Mouse (Mus musculus) hindbrain, embryonic 12.5 days (tissue): ENCODE measurements at regions not wholly inside any gene's neighbourhood (a gene's known extent, or its start where the extent isn't known, plus 50 kb on each side); places are given as distances from the start of the nearest gene placed in this dataset.
A peak's percentile ranks its signal among the peaks of the same experiment; 100 is the strongest.

Source experiments
- ATAC-seq: fragments of 200-750 bp; cut with Nextera tagmentation; 2 replicates; pipeline ENCODE4 v1.8.0; 2017; ENCODE audit warnings: moderate TSS enrichment; ENCODE audit not compliant: low FRiP score
- H3K27ac ChIP-seq: fragments of 300-500 bp; sonication (generic); 2 replicates; pipeline ENCODE4 v1.5.1; 2016; ENCODE audit warnings: mild to moderate bottlenecking
- H3K27me3 ChIP-seq: fragments of 300-500 bp; sonication (generic); 2 replicates; pipeline ENCODE4 v1.6.1; 2016; ENCODE audit warnings: mild to moderate bottlenecking
- H3K36me3 ChIP-seq: fragments of 300-500 bp; sonication (generic); 2 replicates; pipeline ENCODE4 v1.6.1; 2016; ENCODE audit warnings: mild to moderate bottlenecking
- H3K4me1 ChIP-seq: fragments of 300-500 bp; sonication (generic); 2 replicates; pipeline ENCODE4 v1.6.1; 2016
- H3K4me2 ChIP-seq: fragments of 300-500 bp; sonication (generic); replicated peaks from 2 replicates; pipeline ENCODE4 v1.6.1; 2016; ENCODE audit warnings: mild to moderate bottlenecking
- H3K4me3 ChIP-seq: fragments of 300-500 bp; sonication (generic); 2 replicates; pipeline ENCODE4 v1.5.1; 2016; ENCODE audit warnings: mild to moderate bottlenecking
- H3K9ac ChIP-seq: fragments of 300-500 bp; sonication (generic); 2 replicates; pipeline ENCODE4 v1.6.1; 2016; ENCODE audit warnings: mild to moderate bottlenecking, moderate library complexity
- H3K9me3 ChIP-seq: fragments of 300-500 bp; sonication (generic); replicated peaks from 2 replicates; pipeline ENCODE4 v1.6.1; 2016; ENCODE audit warnings: mild to moderate bottlenecking
- WGBS: fragments of 180-500 bp; shearing (Covaris S2); methylation state at CpG from one replicate; pipeline ENCODE4 v1.1.7; 2016; 5-methylcytosine and 5-hydroxymethylcytosine counted together

DNA sequence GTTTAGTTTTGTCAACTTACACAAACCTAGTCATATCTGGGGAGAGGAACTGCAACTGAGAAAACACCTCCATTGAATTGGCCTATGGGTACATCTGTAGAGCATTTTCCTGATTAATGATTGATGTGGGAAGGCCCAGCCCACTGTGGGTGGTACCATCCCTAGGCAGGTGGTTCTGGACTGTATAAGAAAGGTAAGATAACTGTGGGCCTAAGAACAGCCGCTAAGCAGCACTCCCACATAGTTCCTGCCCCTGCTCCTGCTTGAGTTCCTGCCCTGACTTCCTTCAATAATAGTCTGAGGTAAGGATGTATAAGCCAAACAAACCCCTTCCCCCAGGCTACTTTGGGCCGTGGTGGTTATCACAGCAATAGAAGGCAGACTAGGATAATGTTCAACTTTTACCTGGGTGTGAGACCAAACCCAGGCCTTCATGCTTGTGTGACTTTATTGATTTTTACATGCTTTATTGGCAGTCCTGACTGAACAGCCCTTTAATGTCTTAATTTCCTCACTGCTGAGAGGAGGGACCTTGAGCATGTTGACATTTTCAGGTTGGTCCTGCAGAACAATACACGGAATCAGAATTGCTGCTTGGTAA lies 78.8 kb upstream of the Camk1g start:
- H3K9me3 ChIP-seq, result no peaks in the 10 kb centered on the region
- H3K4me2 ChIP-seq, result no peak overlapping the region
- no peaks in the 10 kb centered on the region for H3K27me3 ChIP-seq
- no peak for ATAC-seq
- WGBS, result 70% methylated on average over 3 of the region's 3 CpGs
- no peak overlapping the region for H3K4me3 ChIP-seq
- no peak overlapping the region for H3K9ac ChIP-seq
- H3K4me1 ChIP-seq, result peaks cover 11% of the 10 kb centered on the region
- no peaks in the 10 kb centered on the region for H3K36me3 ChIP-seq
- no peak overlapping the region for H3K27ac ChIP-seq

DNA sequence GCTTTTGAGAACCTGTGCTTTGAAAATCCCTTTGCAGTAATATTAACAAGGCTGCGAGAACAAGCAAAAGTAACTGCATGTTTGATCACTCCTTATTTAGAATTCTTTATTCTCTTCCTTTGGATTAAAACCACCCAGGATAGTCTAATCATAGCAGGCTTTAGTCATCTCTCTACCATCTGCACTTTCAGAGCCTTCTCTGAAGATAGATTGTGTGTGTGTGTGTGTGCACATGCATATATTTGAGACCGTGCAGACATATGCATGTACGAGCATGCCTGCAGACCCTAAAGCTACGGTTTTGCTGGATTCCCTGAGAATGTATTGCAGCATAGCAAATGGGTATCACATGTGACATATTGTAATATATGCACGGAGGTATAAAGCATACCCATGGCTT lies 77.5 kb upstream of the Camk1g start:
- H3K27me3 ChIP-seq, result no peaks in the 10 kb centered on the region
- H3K36me3 ChIP-seq, result no peaks in the 10 kb centered on the region
- H3K9ac ChIP-seq, result no peak overlapping the region
- ATAC-seq, result no peak
- peaks cover 11% of the 10 kb centered on the region for H3K4me1 ChIP-seq
- no peak overlapping the region for H3K27ac ChIP-seq
- no peaks in the 10 kb centered on the region for H3K9me3 ChIP-seq
- H3K4me3 ChIP-seq, result no peak overlapping the region
- 89% methylated on average over 5 of the region's 5 CpGs for WGBS
- H3K4me2 ChIP-seq, result no peak overlapping the region

DNA sequence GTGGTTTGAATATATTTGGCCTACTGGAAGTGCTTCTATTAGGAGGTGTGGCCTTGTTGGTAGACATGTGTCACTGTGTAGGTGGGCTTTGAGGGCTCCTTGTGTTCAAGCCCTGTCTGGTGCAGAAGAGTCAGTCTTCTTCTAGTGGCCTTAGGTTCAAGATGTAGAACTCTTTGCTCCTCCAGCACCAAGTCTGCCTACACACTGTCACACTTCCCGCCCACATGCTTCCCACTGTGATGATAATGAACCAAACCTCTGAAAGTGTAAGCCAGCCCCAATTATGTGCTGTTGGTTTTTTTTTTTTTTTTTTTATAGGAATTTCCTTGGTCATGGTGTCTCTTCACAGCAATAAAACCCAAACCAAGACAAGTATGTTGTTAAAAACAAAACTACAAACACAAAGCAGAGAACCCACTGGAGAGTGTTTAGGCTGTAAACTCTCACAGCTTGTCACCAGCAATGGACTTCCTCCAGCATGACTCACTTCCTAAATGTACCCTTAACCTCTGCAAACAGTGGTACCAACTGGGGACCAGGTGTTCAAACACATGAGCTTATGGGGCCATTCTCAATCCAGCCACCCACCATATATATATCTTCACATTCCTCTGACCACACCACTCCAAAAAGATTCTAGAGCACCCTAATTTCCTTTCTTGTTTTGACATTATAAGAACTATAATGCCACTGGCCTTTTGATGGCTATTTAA lies 74.0 kb upstream of the Camk1g start:
- 85% methylated on average over 1 of the region's 1 CpGs for WGBS
- Histone ChIP-seq H3K36me3 (no peaks in the 10 kb centered on the region), H3K4me2 (no peak overlapping the region), H3K9me3 (no peaks in the 10 kb centered on the region), H3K9ac (no peak overlapping the region), H3K4me3 (no peak overlapping the region), H3K27me3 (no peaks in the 10 kb centered on the region), H3K4me1 (no peaks in the 10 kb centered on the region), H3K27ac (no peak overlapping the region)
- no peak for ATAC-seq

DNA sequence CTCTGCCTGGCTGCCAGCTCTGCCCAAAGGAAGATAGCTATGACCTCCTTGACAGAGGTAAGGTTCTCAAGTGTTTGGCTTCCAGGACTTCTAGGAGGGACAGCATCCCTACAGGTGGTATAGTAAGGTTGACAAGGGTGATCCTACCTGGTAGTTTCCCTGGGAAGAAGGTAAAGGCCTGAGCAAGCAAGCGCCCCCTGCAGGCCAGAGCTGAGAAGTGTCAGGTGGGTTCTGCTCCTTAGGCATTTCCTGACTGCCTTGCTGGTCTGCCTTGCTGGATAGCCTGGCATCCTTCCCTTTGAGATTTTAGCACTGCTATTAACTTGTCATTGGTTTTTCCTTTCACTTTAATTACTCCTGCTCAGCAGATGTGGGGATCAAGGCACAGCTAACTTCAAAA lies 70.4 kb upstream of the Camk1g start:
- ATAC-seq, result no peak
- Histone ChIP-seq H3K4me3 (no peak overlapping the region), H3K27ac (no peak overlapping the region), H3K4me1 (no peaks in the 10 kb centered on the region), H3K9ac (no peak overlapping the region), H3K36me3 (no peaks in the 10 kb centered on the region), H3K9me3 (no peaks in the 10 kb centered on the region), H3K4me2 (no peak overlapping the region), H3K27me3 (no peaks in the 10 kb centered on the region)
- 6% methylated on average over 1 of the region's 1 CpGs for WGBS

DNA sequence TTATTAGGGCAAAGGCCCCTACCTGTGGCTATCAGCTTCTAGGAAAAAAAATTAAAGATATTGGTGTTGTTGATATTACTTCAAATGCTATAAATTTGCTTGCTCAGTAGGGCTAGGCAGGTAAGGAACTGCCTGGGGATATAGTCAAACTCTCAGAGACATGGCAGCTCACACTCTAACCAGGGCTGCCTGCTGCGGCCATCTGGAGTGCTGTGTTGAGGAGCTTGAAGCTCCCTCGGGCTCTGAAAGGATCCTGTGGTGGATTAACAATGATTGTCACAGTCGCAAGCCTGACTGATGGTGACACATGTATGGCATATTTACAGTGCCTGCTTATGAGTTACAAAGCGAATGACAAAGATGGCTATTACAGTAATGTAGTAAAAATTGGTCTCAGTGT lies 64.2 kb upstream of the Camk1g start:
- Histone ChIP-seq H3K4me1 (peaks cover 20% of the 10 kb centered on the region), H3K27ac (peak overlapping the region; percentile 68; the same call in 1 of the 2 replicates), H3K4me2 (no peak overlapping the region), H3K4me3 (no peak overlapping the region), H3K27me3 (no peaks in the 10 kb centered on the region), H3K9me3 (no peaks in the 10 kb centered on the region), H3K36me3 (no peaks in the 10 kb centered on the region), H3K9ac (no peak overlapping the region)
- ATAC-seq, result no peak
- 55% methylated on average over 4 of the region's 4 CpGs for WGBS

DNA sequence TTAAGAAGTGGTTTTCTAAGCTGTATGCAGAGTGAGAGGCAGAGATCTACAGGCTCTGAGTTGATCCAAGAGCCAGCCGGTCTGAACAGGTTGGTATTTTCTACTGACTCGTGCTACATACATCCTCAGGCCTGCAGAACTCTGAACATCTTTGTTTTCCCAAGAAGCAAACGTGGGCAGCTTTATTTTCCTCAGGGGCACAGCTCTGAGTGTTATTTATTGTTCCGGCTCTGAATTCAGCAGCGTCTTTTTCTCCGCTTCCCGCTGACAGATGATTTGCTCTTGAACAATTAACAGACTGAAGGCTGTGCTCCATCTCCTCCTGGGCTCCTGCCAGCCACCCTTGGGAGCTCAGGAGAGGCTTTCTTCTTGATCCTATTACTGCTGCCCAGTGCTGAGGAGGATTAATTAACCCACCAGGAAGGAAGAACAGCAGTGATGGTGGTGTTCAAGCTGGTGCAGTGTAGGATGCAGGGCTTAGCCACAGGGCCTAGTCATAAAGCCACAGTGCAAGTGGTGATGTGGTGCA lies 63.5 kb upstream of the Camk1g start:
- no peak overlapping the region for H3K9ac ChIP-seq
- H3K4me3 ChIP-seq, result no peak overlapping the region
- no peaks in the 10 kb centered on the region for H3K9me3 ChIP-seq
- peaks cover 20% of the 10 kb centered on the region for H3K4me1 ChIP-seq
- WGBS, result 11% methylated on average over 7 of the region's 7 CpGs
- no peak overlapping the region for H3K4me2 ChIP-seq
- ATAC-seq, result peak; percentile 71
- H3K27ac ChIP-seq, result peak overlapping the region; percentile 68
- no peaks in the 10 kb centered on the region for H3K27me3 ChIP-seq
- H3K36me3 ChIP-seq, result no peaks in the 10 kb centered on the region

DNA sequence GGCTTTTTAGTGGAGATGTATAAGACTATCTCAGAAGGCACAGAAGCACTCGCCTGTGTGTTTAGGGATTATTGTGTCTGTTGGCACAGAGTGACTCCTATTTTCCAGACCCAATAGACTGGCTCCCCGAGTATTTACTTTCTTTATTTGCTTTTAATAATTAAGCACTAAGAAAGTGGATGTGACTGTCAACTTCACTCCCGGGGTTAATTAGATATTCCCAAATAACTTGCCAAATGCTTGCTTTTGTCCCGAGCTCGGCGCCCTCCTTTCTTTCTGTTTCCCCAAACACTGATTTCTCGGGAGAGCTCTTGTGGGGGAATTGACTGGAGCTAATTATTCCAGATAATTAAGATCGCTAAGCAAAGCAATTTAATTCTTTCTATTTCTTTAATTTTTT lies 60.1 kb upstream of the Camk1g start:
- 52% methylated on average over 8 of the region's 8 CpGs for WGBS
- Histone ChIP-seq H3K4me1 (peaks cover 20% of the 10 kb centered on the region), H3K9ac (no peak overlapping the region), H3K4me2 (no peak overlapping the region), H3K4me3 (no peak overlapping the region), H3K36me3 (no peaks in the 10 kb centered on the region), H3K9me3 (no peaks in the 10 kb centered on the region), H3K27me3 (no peaks in the 10 kb centered on the region), H3K27ac (no peak overlapping the region)
- ATAC-seq, result no peak

DNA sequence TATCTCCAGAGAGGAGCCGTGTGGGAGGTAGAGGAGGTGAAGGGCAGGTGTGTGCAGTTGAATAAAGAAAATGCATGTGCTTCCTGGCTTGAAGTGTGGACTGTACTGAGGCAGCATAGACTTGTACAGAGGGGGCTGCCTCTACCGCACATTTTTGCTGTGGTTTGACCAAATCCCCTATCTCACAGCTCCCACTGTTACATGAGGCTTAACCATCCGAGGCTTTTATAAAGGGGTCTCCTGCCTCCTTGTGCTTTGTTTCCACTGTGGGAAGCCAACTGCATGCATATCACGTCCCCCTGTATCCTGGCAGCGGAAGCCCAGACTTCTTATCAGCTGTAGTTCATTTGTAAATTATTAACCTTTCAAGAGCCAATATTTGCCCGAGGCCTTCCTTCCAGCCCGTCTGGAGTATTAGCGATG lies 53.6 kb upstream of the Camk1g start:
- no peak overlapping the region for H3K9ac ChIP-seq
- peaks cover 22% of the 10 kb centered on the region for H3K4me1 ChIP-seq
- H3K4me3 ChIP-seq, result no peak overlapping the region
- peak overlapping the region; percentile 52 for H3K27ac ChIP-seq
- no peak overlapping the region for H3K4me2 ChIP-seq
- WGBS, result 46% methylated on average over 8 of the region's 8 CpGs
- H3K36me3 ChIP-seq, result no peaks in the 10 kb centered on the region
- no peaks in the 10 kb centered on the region for H3K27me3 ChIP-seq
- peak; percentile 56 for ATAC-seq
- no peaks in the 10 kb centered on the region for H3K9me3 ChIP-seq

DNA sequence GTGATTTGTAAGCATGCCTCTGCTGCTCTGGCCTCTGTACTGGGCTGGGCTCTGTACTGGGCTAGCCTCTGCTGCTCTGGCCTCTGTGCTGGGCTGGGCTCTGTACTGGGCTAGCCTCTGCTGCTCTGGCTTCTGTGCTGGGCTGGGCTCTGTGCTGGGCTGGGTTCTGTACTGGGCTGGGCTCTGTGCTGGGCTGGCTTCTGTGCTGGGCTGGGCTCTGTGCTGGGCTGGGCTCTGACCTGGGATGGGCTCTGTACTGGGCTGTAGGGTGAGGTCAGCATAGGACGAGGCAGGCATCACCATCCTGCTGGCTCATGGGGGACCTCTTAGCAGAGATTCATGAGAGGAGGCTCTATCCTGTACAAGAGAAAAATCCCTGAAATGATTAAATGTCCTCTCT lies 52.8 kb upstream of the Camk1g start:
- no peaks in the 10 kb centered on the region for H3K9me3 ChIP-seq
- 0 out of 2 replicates have a peak, but pooled peaks have one; percentile 20 for ATAC-seq
- H3K27ac ChIP-seq, result peak overlapping the region; percentile 52; the same call in 1 of the 2 replicates
- no peaks in the 10 kb centered on the region; the same call in 1 of the 2 replicates for H3K27me3 ChIP-seq
- 56% methylated on average over 1 of the region's 1 CpGs for WGBS
- H3K9ac ChIP-seq, result no peak overlapping the region
- no peaks in the 10 kb centered on the region for H3K36me3 ChIP-seq
- H3K4me1 ChIP-seq, result peaks cover 23% of the 10 kb centered on the region
- H3K4me3 ChIP-seq, result no peak overlapping the region
- no peak overlapping the region for H3K4me2 ChIP-seq

DNA sequence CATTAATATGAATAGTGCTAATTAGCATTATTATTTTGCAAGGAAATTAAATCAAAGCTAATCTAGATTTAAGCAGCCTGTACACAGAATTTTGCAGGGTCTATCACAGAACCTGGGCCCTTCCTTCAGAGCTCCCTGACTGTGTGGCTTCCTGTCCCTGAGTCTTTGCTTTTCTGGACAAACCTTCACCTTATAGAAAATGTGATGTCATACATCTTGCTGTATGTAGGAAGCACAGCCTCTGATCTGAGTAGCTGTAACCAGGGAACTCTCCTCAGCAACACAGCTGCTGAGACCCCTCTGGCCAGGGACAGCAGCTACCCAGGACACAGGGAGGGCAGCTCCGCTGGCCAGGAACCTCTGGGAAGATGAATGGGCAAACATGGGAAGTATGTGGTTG lies 51.7 kb upstream of the Camk1g start:
- H3K4me2 ChIP-seq, result no peak overlapping the region
- no peaks in the 10 kb centered on the region for H3K36me3 ChIP-seq
- no peak for ATAC-seq
- H3K4me1 ChIP-seq, result peaks cover 23% of the 10 kb centered on the region
- WGBS, result 88% methylated on average over 1 of the region's 1 CpGs
- H3K4me3 ChIP-seq, result no peak overlapping the region
- no peak overlapping the region for H3K27ac ChIP-seq
- no peak overlapping the region for H3K9ac ChIP-seq
- no peaks in the 10 kb centered on the region for H3K9me3 ChIP-seq
- H3K27me3 ChIP-seq, result no peaks in the 10 kb centered on the region; the same call in 1 of the 2 replicates

DNA sequence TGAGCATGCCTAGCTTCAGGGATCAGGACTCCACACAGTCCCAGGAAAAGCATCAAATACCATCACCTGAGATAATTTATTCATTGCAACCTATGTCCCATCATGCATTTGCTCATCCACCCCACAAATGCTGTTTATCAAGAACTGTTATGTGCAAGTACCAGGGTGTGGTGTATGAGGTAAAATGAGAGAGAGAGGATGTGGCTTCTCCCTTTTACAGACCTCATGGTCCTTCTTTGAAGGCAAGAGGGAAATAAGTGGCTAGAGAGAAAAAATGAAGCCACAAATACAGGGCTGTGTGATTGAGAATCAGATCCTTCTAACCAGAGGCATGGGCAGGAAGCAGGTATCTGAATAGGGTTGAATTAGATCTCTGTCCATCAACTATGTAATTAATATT lies 51.3 kb upstream of the Camk1g start:
- ATAC-seq, result no peak
- Histone ChIP-seq H3K4me3 (no peak overlapping the region), H3K4me2 (no peak overlapping the region), H3K4me1 (peaks cover 23% of the 10 kb centered on the region), H3K36me3 (no peaks in the 10 kb centered on the region), H3K9me3 (no peaks in the 10 kb centered on the region), H3K27ac (no peak overlapping the region), H3K9ac (no peak overlapping the region), H3K27me3 (no peaks in the 10 kb centered on the region; the same call in 1 of the 2 replicates)
